Mouse (Mus musculus): Measurements from ENCODE around the gene Htra2. TPM values are rescaled to one million over a fixed set of nuclear protein-coding genes. Genes with fewer than 3 reads are reported as not detected.

The Htra2 gene
- polyA plus RNA-seq, 1 experiment from 2014 or later = 33.9 TPM

DNA sequence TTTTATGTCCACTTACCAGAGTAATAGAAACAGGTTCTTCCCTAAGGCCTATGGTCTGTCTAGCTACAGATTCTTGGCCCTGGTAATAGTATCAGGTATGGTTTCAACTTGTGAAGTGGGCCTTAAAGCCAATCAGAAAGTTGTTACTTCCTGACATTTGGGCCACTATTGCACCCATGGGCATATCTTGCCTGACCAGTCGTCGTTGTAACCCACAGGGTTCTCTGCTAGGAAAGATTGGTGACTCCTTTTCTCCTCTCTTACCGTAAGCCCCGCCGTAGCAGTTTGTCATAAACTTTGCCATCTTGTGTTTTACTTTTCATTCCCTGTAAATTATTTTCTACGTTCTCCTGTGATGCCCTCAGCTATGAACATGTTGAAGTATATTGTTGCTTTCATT, 35.0 kb downstream of the Htra2 start:
- ATAC-seq (ENCODE audit: low FRiP score) (no peak), DNase-seq (ENCODE audit: low spot score) (no peak)
- Histone ChIP-seq H3K9ac (ENCODE audit: low read depth, low read length) (no peak overlapping the region), H3K4me1 (replicated peaks; ENCODE audit: control insufficient read depth, insufficient read depth, low read length) (no peaks in the 10 kb centered on the region), H3K9me3 (ENCODE audit: control insufficient read depth, low read length) (no peaks in the 10 kb centered on the region), H3K4me2 (replicated peaks; ENCODE audit: low read depth, low read length) (no peak overlapping the region), H3K4me3 (ENCODE audit: low read depth, low read length) (no peak overlapping the region), H3K36me3 (ENCODE audit: control insufficient read depth, insufficient read depth, low read length) (no peaks in the 10 kb centered on the region), H3K27me3 (ENCODE audit: control insufficient read depth, insufficient read depth, low read length) (no peaks in the 10 kb centered on the region), H3K27ac (ENCODE audit: low read depth, low read length) (no peak overlapping the region)
- WGBS = 93% methylated on average over 6 of the region's 6 CpGs

DNA sequence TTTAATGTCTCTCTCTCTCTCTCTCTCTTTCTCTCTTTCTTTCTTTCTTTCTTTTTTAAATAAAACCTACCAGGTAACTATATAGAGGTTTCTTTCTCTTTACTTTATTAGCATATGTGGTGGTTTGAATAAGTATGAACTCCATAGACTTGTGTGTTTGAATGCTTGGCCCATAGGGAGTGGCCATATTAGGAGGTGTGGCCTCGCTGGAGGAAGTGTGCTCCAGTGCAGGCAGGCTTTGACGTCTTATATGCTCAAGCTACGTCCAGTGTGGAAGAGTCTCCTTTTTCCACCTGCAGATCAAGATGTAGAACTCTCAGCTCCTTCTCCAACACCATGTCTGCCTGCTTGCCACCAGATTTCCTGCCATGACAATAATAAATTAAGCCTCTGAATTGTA, 36.0 kb downstream of the Htra2 start:
- DNase-seq (ENCODE audit: low spot score) (no peak), ATAC-seq (ENCODE audit: low FRiP score) (no peak)
- 70% methylated on average over 3 of the region's 3 CpGs for WGBS

DNA sequence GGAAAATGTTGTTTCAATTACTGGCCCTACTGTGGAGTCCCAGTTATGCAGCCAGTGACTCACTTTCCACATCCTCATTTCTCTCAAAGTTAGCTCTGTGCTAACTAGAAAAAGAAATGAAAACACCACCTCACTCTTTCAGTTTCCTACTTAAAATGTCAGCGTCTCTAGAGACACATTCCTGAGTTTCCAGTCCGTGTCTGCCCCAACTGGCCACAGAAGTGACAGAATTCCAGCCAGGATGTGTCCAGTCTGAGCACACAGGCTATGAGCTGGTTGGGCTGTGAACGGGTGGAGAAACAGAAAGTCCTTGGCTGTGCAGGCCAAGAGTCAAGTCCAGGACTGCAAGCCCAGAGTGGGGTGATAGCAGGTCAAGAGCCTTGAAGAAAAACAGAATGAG, 37.9 kb downstream of the Htra2 start:
- 71% methylated on average over 3 of the region's 3 CpGs for WGBS
- no peaks in the 10 kb centered on the region for H3K36me3 ChIP-seq (ENCODE audit: control insufficient read depth, insufficient read depth, low read length)
- no peak overlapping the region for H3K4me2 ChIP-seq (replicated peaks; ENCODE audit: low read depth, low read length)
- ATAC-seq (ENCODE audit: low FRiP score) (no peak), DNase-seq (ENCODE audit: low spot score) (no peak)
- H3K27ac ChIP-seq (ENCODE audit: low read depth, low read length) = no peak overlapping the region
- no peak overlapping the region for H3K4me3 ChIP-seq (ENCODE audit: low read depth, low read length)
- H3K4me1 ChIP-seq (replicated peaks; ENCODE audit: control insufficient read depth, insufficient read depth, low read length) = no peaks in the 10 kb centered on the region
- H3K9ac ChIP-seq (ENCODE audit: low read depth, low read length) = no peak overlapping the region
- no peaks in the 10 kb centered on the region for H3K27me3 ChIP-seq (ENCODE audit: control insufficient read depth, insufficient read depth, low read length)
- no peaks in the 10 kb centered on the region for H3K9me3 ChIP-seq (ENCODE audit: control insufficient read depth, low read length)

More for the DNA sequence above, 36.0 kb downstream of the Htra2 start:
- no peak overlapping the region for H3K27ac ChIP-seq (ENCODE audit: low read depth, low read length)
- no peaks in the 10 kb centered on the region for H3K36me3 ChIP-seq (ENCODE audit: control insufficient read depth, insufficient read depth, low read length)
- no peak overlapping the region for H3K4me2 ChIP-seq (replicated peaks; ENCODE audit: low read depth, low read length)
- no peaks in the 10 kb centered on the region for H3K4me1 ChIP-seq (replicated peaks; ENCODE audit: control insufficient read depth, insufficient read depth, low read length)
- H3K4me3 ChIP-seq (ENCODE audit: low read depth, low read length) = no peak overlapping the region
- H3K9ac ChIP-seq (ENCODE audit: low read depth, low read length) = no peak overlapping the region
- no peaks in the 10 kb centered on the region for H3K9me3 ChIP-seq (ENCODE audit: control insufficient read depth, low read length)
- no peaks in the 10 kb centered on the region for H3K27me3 ChIP-seq (ENCODE audit: control insufficient read depth, insufficient read depth, low read length)

DNA sequence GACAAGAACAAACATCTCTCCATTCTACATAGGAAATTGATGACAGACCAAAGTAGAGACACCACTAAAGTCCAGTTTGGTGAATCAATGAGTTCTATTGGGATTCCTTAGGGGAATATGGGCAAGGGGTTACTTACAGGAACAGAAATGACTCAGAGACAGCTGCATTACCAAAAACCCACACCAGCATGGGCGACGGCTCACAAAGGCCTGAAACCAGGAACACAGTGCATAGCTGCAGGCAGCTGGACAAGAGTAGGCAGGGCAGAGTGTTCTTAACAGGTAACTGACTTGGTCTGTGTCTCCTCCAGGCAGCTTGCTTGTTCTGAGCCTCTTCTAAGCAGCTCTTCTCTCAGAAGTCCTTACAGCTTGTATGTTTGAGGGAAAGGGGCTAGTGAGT, 39.3 kb downstream of the Htra2 start:
- ATAC-seq (ENCODE audit: low FRiP score) = no peak
- Histone ChIP-seq H3K27ac (ENCODE audit: low read depth, low read length) (no peak overlapping the region), H3K4me3 (ENCODE audit: low read depth, low read length) (no peak overlapping the region), H3K9ac (ENCODE audit: low read depth, low read length) (no peak overlapping the region), H3K4me1 (replicated peaks; ENCODE audit: control insufficient read depth, insufficient read depth, low read length) (no peaks in the 10 kb centered on the region), H3K27me3 (ENCODE audit: control insufficient read depth, insufficient read depth, low read length) (no peaks in the 10 kb centered on the region), H3K4me2 (replicated peaks; ENCODE audit: low read depth, low read length) (no peak overlapping the region), H3K36me3 (ENCODE audit: control insufficient read depth, insufficient read depth, low read length) (no peaks in the 10 kb centered on the region), H3K9me3 (ENCODE audit: control insufficient read depth, low read length) (no peaks in the 10 kb centered on the region)
- WGBS = 94% methylated on average over 2 of the region's 2 CpGs
- no peak for DNase-seq (ENCODE audit: low spot score)

DNA sequence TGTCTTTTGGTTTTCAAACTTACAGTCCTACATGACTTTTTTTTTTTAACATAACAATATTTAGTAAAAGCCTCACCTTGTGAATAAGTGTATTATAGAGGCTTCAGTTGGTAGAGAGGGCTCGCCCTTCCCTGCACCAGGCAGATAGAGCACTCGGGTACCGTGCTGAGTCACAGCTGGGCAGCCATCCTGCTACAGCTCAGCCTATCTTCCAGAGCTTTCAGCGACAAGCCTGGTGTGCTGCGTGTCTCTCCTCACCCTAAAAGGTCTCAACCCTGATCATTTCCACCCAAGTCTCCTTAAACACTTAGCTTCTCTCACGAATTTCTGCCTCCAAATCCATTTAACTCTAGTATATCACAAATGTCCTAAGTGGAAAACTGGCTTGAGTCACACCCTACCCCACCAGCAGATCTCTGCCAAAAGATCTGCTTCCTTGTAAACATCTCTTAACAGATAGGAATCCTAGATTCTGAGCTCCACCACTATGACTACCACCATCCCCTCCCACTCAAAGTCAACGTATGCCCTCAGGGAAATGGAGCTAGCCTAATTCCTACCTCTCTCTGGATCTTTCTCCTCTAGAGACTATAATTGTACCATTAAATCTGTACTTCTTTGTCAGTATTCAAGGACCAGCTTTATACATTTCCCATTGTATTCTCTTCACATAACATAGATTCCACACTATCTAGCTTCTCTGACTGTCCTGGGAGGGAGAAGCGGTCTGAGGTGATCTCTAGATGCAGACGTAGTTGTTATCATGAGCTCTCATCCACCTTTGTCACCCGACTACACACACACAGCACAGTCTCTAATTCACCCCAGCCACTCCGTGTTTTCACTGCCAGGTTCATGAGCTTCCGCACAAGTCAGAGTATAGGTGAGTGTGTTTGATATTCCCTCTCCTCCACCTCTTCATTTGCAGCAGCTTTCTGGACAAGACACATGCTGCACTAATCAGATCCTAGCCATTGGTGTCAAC, 40.3 kb downstream of the Htra2 start:
- no peak overlapping the region for H3K9ac ChIP-seq (ENCODE audit: low read depth, low read length)
- no peaks in the 10 kb centered on the region for H3K4me1 ChIP-seq (replicated peaks; ENCODE audit: control insufficient read depth, insufficient read depth, low read length)
- no peaks in the 10 kb centered on the region for H3K9me3 ChIP-seq (ENCODE audit: control insufficient read depth, low read length)
- no peak overlapping the region for H3K4me3 ChIP-seq (ENCODE audit: low read depth, low read length)
- WGBS = 76% methylated on average over 12 of the region's 12 CpGs
- no peaks in the 10 kb centered on the region for H3K27me3 ChIP-seq (ENCODE audit: control insufficient read depth, insufficient read depth, low read length)
- H3K36me3 ChIP-seq (ENCODE audit: control insufficient read depth, insufficient read depth, low read length) = no peaks in the 10 kb centered on the region
- ATAC-seq (ENCODE audit: low FRiP score) (no peak), DNase-seq (ENCODE audit: low spot score) (no peak)
- H3K4me2 ChIP-seq (replicated peaks; ENCODE audit: low read depth, low read length) = no peak overlapping the region
- H3K27ac ChIP-seq (ENCODE audit: low read depth, low read length) = no peak overlapping the region

DNA sequence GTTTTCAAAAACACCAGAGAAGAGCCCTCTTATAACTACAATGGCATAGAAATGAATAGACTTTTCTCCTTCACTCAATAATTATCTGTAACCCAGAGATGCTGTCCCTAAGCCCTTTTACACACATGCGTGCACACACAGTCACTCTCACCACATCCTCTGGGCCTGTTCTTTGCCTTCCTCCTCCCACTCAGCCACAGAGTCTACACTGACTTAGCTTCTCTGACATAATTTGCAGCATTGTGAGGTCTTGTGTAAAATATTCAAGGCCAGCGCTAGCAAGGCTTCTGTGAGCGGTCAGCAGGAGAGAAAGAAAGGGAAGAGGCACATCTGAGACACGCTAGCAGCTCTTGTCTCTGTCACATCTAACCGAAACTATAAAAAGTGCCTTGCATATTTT, 41.6 kb downstream of the Htra2 start:
- 81% methylated on average over 5 of the region's 5 CpGs for WGBS
- Histone ChIP-seq H3K9ac (ENCODE audit: low read depth, low read length) (no peak overlapping the region), H3K4me1 (replicated peaks; ENCODE audit: control insufficient read depth, insufficient read depth, low read length) (no peaks in the 10 kb centered on the region), H3K27me3 (ENCODE audit: control insufficient read depth, insufficient read depth, low read length) (no peaks in the 10 kb centered on the region), H3K27ac (ENCODE audit: low read depth, low read length) (no peak overlapping the region), H3K36me3 (ENCODE audit: control insufficient read depth, insufficient read depth, low read length) (no peaks in the 10 kb centered on the region), H3K9me3 (ENCODE audit: control insufficient read depth, low read length) (no peaks in the 10 kb centered on the region), H3K4me3 (ENCODE audit: low read depth, low read length) (no peak overlapping the region), H3K4me2 (replicated peaks; ENCODE audit: low read depth, low read length) (no peak overlapping the region)
- ATAC-seq (ENCODE audit: low FRiP score) (no peak), DNase-seq (ENCODE audit: low spot score) (no peak)

DNA sequence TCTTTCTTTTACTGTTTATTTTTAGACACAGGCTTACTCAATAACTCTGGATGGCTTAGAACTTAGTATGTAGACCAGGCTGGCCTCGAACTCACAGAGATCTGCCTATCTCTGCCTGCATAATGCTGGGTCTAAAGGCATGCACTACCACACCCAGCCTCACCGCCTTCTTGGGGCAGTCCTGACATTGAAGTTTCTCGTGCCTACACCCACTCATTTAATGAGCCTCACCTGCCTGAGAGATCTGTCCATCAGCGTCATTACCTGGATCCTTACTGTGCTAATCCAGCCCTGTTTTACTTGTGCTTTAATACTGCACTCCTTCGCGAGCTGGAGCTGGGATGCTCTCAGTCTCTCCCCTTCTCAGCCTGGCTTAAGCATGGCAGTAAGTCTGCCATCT, 43.3 kb downstream of the Htra2 start:
- Histone ChIP-seq H3K4me3 (ENCODE audit: low read depth, low read length) (no peak overlapping the region), H3K4me1 (replicated peaks; ENCODE audit: control insufficient read depth, insufficient read depth, low read length) (no peaks in the 10 kb centered on the region), H3K27me3 (ENCODE audit: control insufficient read depth, insufficient read depth, low read length) (no peaks in the 10 kb centered on the region), H3K4me2 (replicated peaks; ENCODE audit: low read depth, low read length) (no peak overlapping the region), H3K9ac (ENCODE audit: low read depth, low read length) (no peak overlapping the region), H3K36me3 (ENCODE audit: control insufficient read depth, insufficient read depth, low read length) (no peaks in the 10 kb centered on the region), H3K9me3 (ENCODE audit: control insufficient read depth, low read length) (no peaks in the 10 kb centered on the region), H3K27ac (ENCODE audit: low read depth, low read length) (no peak overlapping the region)
- WGBS = 83% methylated on average over 6 of the region's 6 CpGs
- no peak for ATAC-seq (ENCODE audit: low FRiP score)
- no peak for DNase-seq (ENCODE audit: low spot score)

DNA sequence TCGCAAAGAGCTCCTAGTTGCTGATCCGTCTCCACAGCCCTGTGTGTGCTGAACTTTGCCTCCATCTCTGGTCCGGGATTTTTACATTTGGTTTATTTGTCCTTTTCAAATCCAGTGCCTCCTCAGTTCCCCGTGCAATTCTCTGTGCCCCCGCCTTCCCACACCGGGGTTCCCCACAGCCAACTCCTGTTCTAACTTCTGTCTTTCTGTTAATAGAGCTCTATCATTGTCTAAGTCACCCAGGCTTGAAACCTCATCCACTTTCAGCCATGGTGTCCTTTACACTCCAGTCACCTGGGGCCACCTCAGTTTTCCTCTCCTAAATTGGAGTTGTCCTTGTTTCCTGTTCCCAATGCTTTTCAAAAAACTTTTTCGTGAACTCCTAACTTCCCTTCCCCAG, 43.8 kb downstream of the Htra2 start:
- no peak overlapping the region for H3K4me2 ChIP-seq (replicated peaks; ENCODE audit: low read depth, low read length)
- ATAC-seq (ENCODE audit: low FRiP score) = no peak
- 85% methylated on average over 7 of the region's 7 CpGs for WGBS

DNA sequence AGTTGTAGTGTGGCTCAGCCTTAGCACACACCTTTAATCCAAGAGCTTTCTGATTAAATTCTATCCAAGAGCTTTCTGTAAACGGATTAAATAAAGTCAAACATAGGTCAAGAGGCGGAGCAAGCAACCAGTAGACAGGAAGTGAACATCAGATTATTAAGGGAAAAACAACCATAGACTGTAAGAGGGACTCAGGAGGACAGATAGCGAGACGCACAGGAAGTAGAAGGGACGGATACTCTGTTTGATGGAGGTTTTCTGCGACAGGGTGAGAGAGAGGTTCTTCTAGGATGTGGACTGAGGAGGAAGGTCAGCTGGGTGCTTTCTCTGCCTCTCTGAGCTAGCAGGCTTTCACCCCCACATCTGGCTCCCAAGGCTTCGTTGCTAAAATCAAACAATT, 45.1 kb downstream of the Htra2 start:
- H3K36me3 ChIP-seq (ENCODE audit: control insufficient read depth, insufficient read depth, low read length) = no peaks in the 10 kb centered on the region
- DNase-seq (ENCODE audit: low spot score) (no peak), ATAC-seq (ENCODE audit: low FRiP score) (no peak)
- no peak overlapping the region for H3K9ac ChIP-seq (ENCODE audit: low read depth, low read length)
- H3K27me3 ChIP-seq (ENCODE audit: control insufficient read depth, insufficient read depth, low read length) = no peaks in the 10 kb centered on the region
- no peaks in the 10 kb centered on the region for H3K4me1 ChIP-seq (replicated peaks; ENCODE audit: control insufficient read depth, insufficient read depth, low read length)
- no peaks in the 10 kb centered on the region for H3K9me3 ChIP-seq (ENCODE audit: control insufficient read depth, low read length)
- 78% methylated on average over 7 of the region's 7 CpGs for WGBS
- H3K27ac ChIP-seq (ENCODE audit: low read depth, low read length) = no peak overlapping the region
- H3K4me3 ChIP-seq (ENCODE audit: low read depth, low read length) = no peak overlapping the region
- H3K4me2 ChIP-seq (replicated peaks; ENCODE audit: low read depth, low read length) = no peak overlapping the region

More for the DNA sequence above, 43.8 kb downstream of the Htra2 start:
- H3K4me1 ChIP-seq (replicated peaks; ENCODE audit: control insufficient read depth, insufficient read depth, low read length) = no peaks in the 10 kb centered on the region
- no peak overlapping the region for H3K4me3 ChIP-seq (ENCODE audit: low read depth, low read length)
- no peak overlapping the region for H3K9ac ChIP-seq (ENCODE audit: low read depth, low read length)
- no peaks in the 10 kb centered on the region for H3K36me3 ChIP-seq (ENCODE audit: control insufficient read depth, insufficient read depth, low read length)
- no peak for DNase-seq (ENCODE audit: low spot score)
- no peaks in the 10 kb centered on the region for H3K27me3 ChIP-seq (ENCODE audit: control insufficient read depth, insufficient read depth, low read length)
- no peak overlapping the region for H3K27ac ChIP-seq (ENCODE audit: low read depth, low read length)
- no peaks in the 10 kb centered on the region for H3K9me3 ChIP-seq (ENCODE audit: control insufficient read depth, low read length)
